Mouse (Mus musculus) intestine, postnatal 0 days (tissue): ENCODE results near the gene Midn. TPM values are rescaled to one million over a fixed set of nuclear protein-coding genes. Genes with fewer than 3 reads are reported as not detected.

Source experiments
- ATAC-seq: fragments of 200-750 bp; cut with Nextera tagmentation; 2 replicates; pipeline ENCODE4 v1.8.0; 2017; ENCODE audit warnings: mild to moderate bottlenecking, moderate TSS enrichment, moderate library complexity
- H3K27ac ChIP-seq: fragments of 300-500 bp; sonication (generic); 2 replicates; pipeline ENCODE4 v1.5.1; 2014; ENCODE audit warnings: mild to moderate bottlenecking, low read depth, low read length, moderate library complexity
- H3K27me3 ChIP-seq: fragments of 300-500 bp; sonication (generic); replicated peaks from 2 replicates; pipeline ENCODE4 v1.6.1; 2014; ENCODE audit warnings: low read length, mixed read lengths; ENCODE audit not compliant: control insufficient read depth, insufficient read depth
- H3K36me3 ChIP-seq: fragments of 300-500 bp; sonication (generic); 2 replicates; pipeline ENCODE4 v1.6.1; 2014; ENCODE audit warnings: mild to moderate bottlenecking, moderate library complexity; ENCODE audit not compliant: control insufficient read depth, insufficient read depth
- H3K4me1 ChIP-seq: fragments of 300-500 bp; sonication (generic); replicated peaks from 2 replicates; pipeline ENCODE4 v1.6.1; 2014; ENCODE audit warnings: antibody characterized with exemption, low read length, mixed read lengths; ENCODE audit not compliant: control insufficient read depth, insufficient read depth
- H3K4me2 ChIP-seq: fragments of 300-500 bp; sonication (generic); replicated peaks from 2 replicates; pipeline ENCODE4 v1.6.1; 2014; ENCODE audit warnings: low read depth, mild to moderate bottlenecking, moderate library complexity
- H3K4me3 ChIP-seq: fragments of 300-500 bp; sonication (generic); 2 replicates; pipeline ENCODE4 v1.5.1; 2014; ENCODE audit warnings: low read depth, low read length
- H3K9ac ChIP-seq: fragments of 300-500 bp; sonication (generic); 2 replicates; pipeline ENCODE4 v1.6.1; 2014; ENCODE audit warnings: mild to moderate bottlenecking, low read depth, low read length
- H3K9me3 ChIP-seq: fragments of 300-500 bp; sonication (generic); 2 replicates; pipeline ENCODE4 v1.6.1; 2016; ENCODE audit warnings: mixed run types; ENCODE audit not compliant: control insufficient read depth
- CTCF ChIP-seq: sonication (generic); IDR thresholded peaks from 2 replicates; pipeline ENCODE4 v1.5.1; 2016; ENCODE audit warnings: low read depth, mild to moderate bottlenecking, control low read depth, antibody characterized with exemption, moderate library complexity
- WGBS: fragments of 180-500 bp; shearing (Covaris S2); extraction: QIAGEN DNeasy Blood & Tissue Kit; methylation state at CpG from one replicate; pipeline ENCODE4 v1.1.7; 2014; 5-methylcytosine and 5-hydroxymethylcytosine counted together
- polyA plus RNA-seq: library from polyadenylated mRNA; unstranded; fragments of >200 nt; fragmentation: Nextera tagmentation; extraction: Ambion mirVana; gene quantifications from 2 replicates; pipeline ENCODE4 v1.2.1, GENCODE M21; 2015

The Midn gene
- polyA plus RNA-seq, 1 experiment from 2014 or later = 19.5 TPM

DNA sequence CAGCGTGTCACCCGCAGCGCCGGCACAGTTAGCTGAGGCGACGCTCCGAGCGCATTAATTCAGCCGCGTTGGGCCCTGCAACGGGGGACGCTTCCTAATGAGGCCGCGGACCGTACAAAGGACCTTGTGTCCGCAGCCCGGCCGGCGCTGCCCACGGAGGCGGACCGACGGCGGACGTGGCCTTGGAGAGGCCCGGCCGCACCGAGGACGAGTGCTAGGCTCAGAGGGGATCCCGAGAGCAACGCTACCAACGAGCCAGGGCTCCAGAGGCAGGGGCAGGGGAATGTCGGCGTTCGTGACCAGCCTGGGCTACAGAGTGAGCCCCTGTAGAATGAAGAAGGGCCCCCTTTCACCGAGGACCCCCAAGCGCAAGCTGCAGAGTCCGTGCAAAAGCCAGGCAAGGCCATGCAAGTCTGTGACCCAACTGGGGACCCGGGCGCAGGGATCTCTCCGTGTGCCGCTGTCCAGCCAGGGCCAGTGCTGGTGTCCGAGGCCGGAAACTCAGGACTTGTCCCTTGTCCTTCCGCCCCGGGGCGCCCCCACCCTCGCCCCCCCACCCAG is 42.5 kb downstream of the Midn start:
- peaks cover 3% of the 10 kb centered on the region; the same call in 1 of the 2 replicates for H3K36me3 ChIP-seq
- H3K9ac ChIP-seq = no peak overlapping the region
- no peak overlapping the region for H3K27ac ChIP-seq
- H3K27me3 ChIP-seq = peaks cover 27% of the 10 kb centered on the region
- H3K4me3 ChIP-seq = peak overlapping the region; percentile 42
- 2% methylated on average over 48 of the region's 48 CpGs for WGBS
- H3K9me3 ChIP-seq = no peaks in the 10 kb centered on the region
- peak overlapping the region; percentile 71 for H3K4me2 ChIP-seq
- ATAC-seq = no peak
- no peak for TF ChIP-seq CTCF
- H3K4me1 ChIP-seq = no peaks in the 10 kb centered on the region

DNA sequence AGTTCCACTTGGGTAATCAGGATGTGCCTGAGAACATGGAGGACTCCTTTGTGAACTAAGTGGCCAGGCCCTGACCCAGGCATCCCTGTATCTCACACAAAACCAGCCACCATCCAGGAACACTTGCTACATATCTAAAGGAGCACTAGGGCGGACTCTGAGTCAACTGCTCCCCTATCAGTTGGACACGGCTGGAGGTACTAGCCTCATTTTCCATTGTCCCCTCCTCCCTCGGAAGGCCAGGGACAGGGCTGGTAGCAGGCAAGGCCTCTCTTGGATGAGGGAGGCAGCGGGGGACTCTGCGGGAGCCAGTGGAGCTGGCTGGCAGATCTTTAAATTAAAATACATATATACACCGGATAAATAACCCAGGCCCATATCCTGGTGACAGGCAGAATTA is 45.9 kb downstream of the Midn start:
- Histone ChIP-seq H3K9ac (no peak overlapping the region), H3K4me1 (no peaks in the 10 kb centered on the region), H3K27me3 (peaks cover 27% of the 10 kb centered on the region), H3K27ac (no peak overlapping the region), H3K36me3 (no peaks in the 10 kb centered on the region), H3K4me3 (no peak overlapping the region), H3K4me2 (no peak overlapping the region), H3K9me3 (no peaks in the 10 kb centered on the region)
- no peak for TF ChIP-seq CTCF
- ATAC-seq = no peak
- 85% methylated on average over 6 of the region's 6 CpGs for WGBS

DNA sequence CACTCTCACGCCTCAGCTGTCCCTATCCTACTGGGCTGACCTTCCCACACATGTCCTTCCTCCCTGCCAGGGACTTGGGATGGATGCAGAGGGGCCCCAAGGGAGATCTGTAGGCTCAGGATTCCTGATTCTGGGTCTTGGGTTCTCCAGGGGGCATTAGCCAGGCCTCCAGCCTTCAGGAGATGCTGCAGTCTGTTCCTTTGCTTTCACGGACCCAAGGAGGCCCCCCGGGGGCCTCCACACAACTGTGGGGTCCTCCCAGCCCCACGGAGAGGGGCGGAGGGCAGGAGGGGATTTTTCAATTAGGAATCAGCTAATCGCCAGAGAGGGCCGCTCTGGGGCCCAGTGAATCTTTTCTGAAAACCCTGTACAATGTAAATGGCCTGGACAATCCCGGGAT is 46.4 kb downstream of the Midn start:
- Histone ChIP-seq H3K4me1 (no peaks in the 10 kb centered on the region), H3K9me3 (no peaks in the 10 kb centered on the region), H3K4me3 (no peak overlapping the region), H3K27me3 (peaks cover 27% of the 10 kb centered on the region), H3K9ac (no peak overlapping the region), H3K36me3 (no peaks in the 10 kb centered on the region), H3K27ac (no peak overlapping the region), H3K4me2 (no peak overlapping the region)
- no peak for ATAC-seq
- 62% methylated on average over 8 of the region's 8 CpGs for WGBS
- no peak for TF ChIP-seq CTCF

DNA sequence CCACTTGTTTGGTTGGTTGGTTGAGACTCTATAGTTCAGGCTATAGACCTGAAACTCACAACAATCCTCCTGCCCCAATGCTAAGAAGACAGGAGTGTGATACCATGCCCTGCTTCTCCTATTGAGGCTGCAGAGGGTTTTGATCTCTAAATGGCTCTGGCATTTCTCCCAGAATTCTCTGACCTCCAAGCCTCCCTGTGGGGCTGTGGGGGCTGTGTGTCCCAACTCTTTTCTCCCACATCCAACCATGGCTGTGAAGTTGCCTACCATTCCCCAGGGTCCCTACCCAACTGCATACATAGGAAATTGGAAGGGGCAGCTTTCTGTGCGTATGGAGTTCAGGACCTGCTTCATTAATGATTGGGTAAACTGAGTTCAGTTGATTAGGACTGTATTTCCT is 48.1 kb downstream of the Midn start:
- WGBS = 93% methylated on average over 1 of the region's 1 CpGs
- ATAC-seq = no peak
- H3K27ac ChIP-seq = no peak overlapping the region
- H3K36me3 ChIP-seq = no peaks in the 10 kb centered on the region
- no peaks in the 10 kb centered on the region for H3K4me1 ChIP-seq
- H3K9me3 ChIP-seq = no peaks in the 10 kb centered on the region
- no peak for TF ChIP-seq CTCF
- H3K27me3 ChIP-seq = 0 out of 2 replicates have a peak, but pooled peaks cover 13% of the 10 kb centered on the region
- H3K9ac ChIP-seq = no peak overlapping the region
- no peak overlapping the region for H3K4me3 ChIP-seq
- no peak overlapping the region for H3K4me2 ChIP-seq

DNA sequence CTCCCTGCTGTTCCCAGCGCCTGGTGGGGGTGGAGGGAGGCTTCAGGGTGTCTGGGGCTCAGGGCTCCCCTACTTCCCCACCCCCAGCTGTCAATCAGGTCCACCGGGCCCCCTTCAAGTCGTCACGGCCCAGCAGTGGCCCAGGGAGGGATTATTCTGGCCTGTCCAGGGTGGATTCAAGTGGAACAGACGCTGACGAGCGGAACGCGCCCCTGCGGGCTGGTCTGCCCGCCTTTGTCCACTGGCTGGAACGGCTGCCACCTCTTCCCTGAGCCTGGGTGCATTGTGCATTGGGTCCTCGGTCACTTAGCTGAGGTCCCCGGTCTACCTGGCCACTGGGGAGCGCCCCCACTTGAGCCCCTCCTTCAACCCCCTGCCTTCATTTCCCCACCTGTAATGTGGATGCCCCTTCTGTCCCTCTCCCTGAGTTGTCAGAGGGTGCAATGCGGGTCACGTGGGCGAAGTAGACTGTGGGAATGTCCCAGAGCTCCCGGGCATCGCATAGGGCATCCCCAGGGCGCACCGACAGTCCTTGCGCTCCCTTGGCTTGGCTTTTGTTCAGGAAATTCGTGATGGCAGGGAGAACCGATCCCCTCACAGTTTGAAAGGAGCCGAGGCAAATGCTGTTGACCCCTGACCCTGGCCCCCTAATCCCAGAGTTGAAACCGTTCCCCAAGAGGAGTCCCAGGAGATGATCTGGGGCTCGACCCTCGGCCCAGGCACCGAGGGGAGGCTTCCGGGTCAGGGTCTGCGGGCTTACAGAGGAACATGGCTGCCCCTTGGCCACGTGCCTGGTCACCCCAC is 48.9 kb downstream of the Midn start:
- TF ChIP-seq CTCF = no peak
- WGBS = 83% methylated on average over 33 of the region's 33 CpGs
- H3K9me3 ChIP-seq = no peaks in the 10 kb centered on the region
- no peak overlapping the region for H3K4me2 ChIP-seq
- no peak overlapping the region for H3K4me3 ChIP-seq
- no peak for ATAC-seq
- H3K27me3 ChIP-seq = 0 out of 2 replicates have a peak, but pooled peaks cover 7% of the 10 kb centered on the region
- no peaks in the 10 kb centered on the region for H3K36me3 ChIP-seq
- H3K27ac ChIP-seq = no peak overlapping the region
- H3K4me1 ChIP-seq = no peaks in the 10 kb centered on the region
- no peak overlapping the region for H3K9ac ChIP-seq

DNA sequence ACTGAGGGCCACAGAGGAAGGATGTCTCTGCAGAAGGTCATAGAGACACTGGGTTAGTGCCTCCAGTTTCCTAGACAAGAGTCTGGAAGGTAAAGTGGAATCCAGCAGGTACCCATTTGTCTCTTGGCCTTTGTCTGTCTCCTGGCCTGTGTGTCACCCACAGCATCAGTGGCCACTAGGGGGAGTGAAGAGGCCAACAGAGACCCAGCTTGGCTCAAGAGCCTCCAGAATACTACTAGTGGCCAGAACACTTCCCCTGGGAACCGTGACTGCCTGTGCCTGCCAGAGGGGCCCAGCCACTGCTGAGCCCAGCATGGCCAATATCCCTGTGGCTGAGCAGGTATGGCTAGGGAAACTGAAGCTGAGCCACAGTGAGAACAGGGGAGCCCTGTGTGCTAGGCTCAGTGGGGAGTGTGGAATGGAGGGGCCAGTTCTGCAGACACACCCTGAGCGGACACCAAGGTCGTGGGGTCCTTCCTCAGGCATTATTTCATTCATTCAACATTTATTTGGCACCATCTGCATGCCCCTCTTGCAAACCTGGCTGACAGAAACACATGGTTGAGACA is 51.5 kb downstream of the Midn start:
- Histone ChIP-seq H3K27ac (no peak overlapping the region), H3K9ac (no peak overlapping the region), H3K9me3 (no peaks in the 10 kb centered on the region), H3K36me3 (no peaks in the 10 kb centered on the region), H3K4me2 (no peak overlapping the region), H3K4me3 (no peak overlapping the region), H3K27me3 (no peaks in the 10 kb centered on the region), H3K4me1 (no peaks in the 10 kb centered on the region)
- 52% methylated on average over 3 of the region's 3 CpGs for WGBS
- peak; percentile 72 for ATAC-seq
- TF ChIP-seq CTCF = peak; percentile 96
